Mouse (Mus musculus) midbrain, embryonic 14.5 days (tissue): ENCODE results near the gene Prpf31. TPM values are rescaled to one million over a fixed set of nuclear protein-coding genes. Genes with fewer than 3 reads are reported as not detected.
A peak's percentile ranks its signal among the peaks of the same experiment; 100 is the strongest.

ENCODE experiments used
- ATAC-seq: fragments of 200-750 bp; cut with Nextera tagmentation; 2 replicates; pipeline ENCODE4 v1.8.0; 2017; ENCODE audit warnings: moderate number of reproducible peaks, moderate library complexity; ENCODE audit not compliant: low FRiP score, low TSS enrichment
- DNase-seq: peaks from one replicate; pipeline ENCODE4 v3.0.0-alpha.2; 2015
- H3K27ac ChIP-seq: fragments of 300-500 bp; sonication (generic); replicated peaks from 2 replicates; pipeline ENCODE4 v1.5.1; 2014; ENCODE audit warnings: mild to moderate bottlenecking, low read depth, low read length, moderate library complexity
- H3K27me3 ChIP-seq: fragments of 300-500 bp; sonication (generic); 2 replicates; pipeline ENCODE4 v1.6.1; 2014; ENCODE audit warnings: low read length, control low read depth, mixed read lengths; ENCODE audit not compliant: control insufficient read depth, insufficient read depth
- H3K36me3 ChIP-seq: fragments of 300-500 bp; sonication (generic); 2 replicates; pipeline ENCODE4 v1.6.1; 2014; ENCODE audit warnings: low read length, control low read depth; ENCODE audit not compliant: control insufficient read depth, insufficient read depth
- H3K4me1 ChIP-seq: fragments of 300-500 bp; sonication (generic); 2 replicates; pipeline ENCODE4 v1.6.1; 2014; ENCODE audit warnings: mild to moderate bottlenecking, antibody characterized with exemption, low read length, control low read depth; ENCODE audit not compliant: control insufficient read depth, insufficient read depth
- H3K4me2 ChIP-seq: fragments of 300-500 bp; sonication (generic); 2 replicates; pipeline ENCODE4 v1.6.1; 2014; ENCODE audit warnings: mild to moderate bottlenecking, low read length, moderate library complexity
- H3K4me3 ChIP-seq: fragments of 300-500 bp; sonication (generic); replicated peaks from 2 replicates; pipeline ENCODE4 v1.5.1; 2014; ENCODE audit warnings: low read depth, low read length
- H3K9ac ChIP-seq: fragments of 300-500 bp; sonication (generic); replicated peaks from 2 replicates; pipeline ENCODE4 v1.6.1; 2014; ENCODE audit warnings: mild to moderate bottlenecking, low read length, moderate library complexity
- H3K9me3 ChIP-seq: fragments of 300-500 bp; sonication (generic); 2 replicates; pipeline ENCODE4 v1.6.1; 2016; ENCODE audit warnings: low read length, control low read depth, mixed read lengths; ENCODE audit not compliant: control insufficient read depth
- WGBS: fragments of 180-500 bp; shearing (Covaris S2); extraction: QIAGEN DNeasy Blood & Tissue Kit; methylation state at CpG from one replicate; pipeline ENCODE4 v1.1.7; 2014; 5-methylcytosine and 5-hydroxymethylcytosine counted together
- microRNA-seq: library from miRNA; unstranded; fragments of <30 nt; microRNA quantifications from one replicate; pipeline ENCODE4, GENCODE M21; 2016
- polyA plus RNA-seq: library from polyadenylated mRNA; unstranded; fragments of >200 nt; fragmentation: Nextera tagmentation; extraction: Ambion mirVana; gene quantifications from 2 replicates; pipeline ENCODE4 v1.2.1, GENCODE M21; 2014

Gene Prpf31
- polyA plus RNA-seq, 1 experiment from 2014 or later: 82.7 TPM

GRCm38 (mm10) chr7:3685400-3686187 lies 55.8 kb downstream of the Prpf31 start:
- 88% methylated on average over 31 of the region's 31 CpGs for WGBS
- H3K27me3 ChIP-seq: no peaks in the 10 kb centered on the region
- no peak for ATAC-seq
- H3K4me3 ChIP-seq: no peak overlapping the region
- peaks cover 40% of the 10 kb centered on the region for H3K36me3 ChIP-seq
- H3K9ac ChIP-seq: no peak overlapping the region
- no peaks in the 10 kb centered on the region for H3K9me3 ChIP-seq
- peaks cover 12% of the 10 kb centered on the region; the same call in 1 of the 2 replicates for H3K4me1 ChIP-seq
- DNase-seq: no peak
- no peak overlapping the region for H3K4me2 ChIP-seq
- peak overlapping the region; percentile 77; the same call in 1 of the 2 replicates for H3K27ac ChIP-seq

DNA sequence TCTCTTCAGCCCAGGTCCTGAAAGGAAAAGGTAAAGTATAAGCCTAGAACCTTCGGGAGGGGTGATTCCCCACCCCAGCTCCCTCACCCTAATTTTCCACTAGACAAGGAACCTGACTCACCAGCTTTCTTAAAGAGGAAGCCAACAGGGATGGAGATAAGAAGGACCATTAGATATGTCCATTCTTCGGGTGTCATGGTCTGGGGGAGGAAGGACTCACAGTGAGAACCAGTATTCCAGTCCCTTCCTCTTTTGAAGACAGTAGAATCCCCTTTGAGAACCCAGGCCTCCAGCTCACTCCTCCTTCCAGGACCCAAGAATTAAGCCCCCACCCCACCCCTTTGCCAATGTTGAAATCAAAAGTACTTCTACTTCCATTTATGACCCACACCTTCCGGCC lies 62.1 kb downstream of the Prpf31 start:
- Histone ChIP-seq H3K4me3 (peak overlapping the region; percentile 73), H3K9ac (peak overlapping the region; percentile 88), H3K27me3 (no peaks in the 10 kb centered on the region), H3K27ac (peak overlapping the region; percentile 92), H3K4me2 (peak overlapping the region; percentile 75), H3K4me1 (peaks cover 17% of the 10 kb centered on the region), H3K36me3 (peaks cover 23% of the 10 kb centered on the region), H3K9me3 (no peaks in the 10 kb centered on the region)
- 41% methylated on average over 3 of the region's 3 CpGs for WGBS
- no peak for DNase-seq
- ATAC-seq: no peak

Small RNAs within 50 kb of the gene (microRNA-seq; reads per million reads assigned to microRNA genes)
- gene Gm25100: not detected
- 5.7 reads per million, percentile 28 among the genes with 10 or more reads in this experiment for gene Mir3572

Other genes with a start within 250 kb of the Prpf31 start
- gene Cacng8, start 239.3 kb upstream of the Prpf31 start, polyA plus RNA-seq: 12.5 and 12.8 TPM in 2 replicates
- gene Cacng6, start 205.8 kb upstream of the Prpf31 start, polyA plus RNA-seq: 0.18 TPM in 1 of 2 replicates, not detected in the other
- gene Tarm1, start 127.4 kb upstream of the Prpf31 start, polyA plus RNA-seq: not detected in 2 replicates
- 0.26 and 0.63 TPM in 2 replicates for gene Oscar, start 13.8 kb upstream of the Prpf31 start, polyA plus RNA-seq
- gene Ndufa3, start 12.6 kb upstream of the Prpf31 start, polyA plus RNA-seq: 432 and 586 TPM in 2 replicates
- 30.4 and 38.5 TPM in 2 replicates for gene Tfpt, start 56 bp upstream of the Prpf31 start, polyA plus RNA-seq
- gene Cnot3, start 15.3 kb downstream of the Prpf31 start, polyA plus RNA-seq: 36.6 and 51.2 TPM in 2 replicates
- 10.6 TPM in 2 replicates for gene Leng1, start 35.9 kb downstream of the Prpf31 start, polyA plus RNA-seq
- gene Tmc4, start 47.6 kb downstream of the Prpf31 start, polyA plus RNA-seq: 3.0 and 3.2 TPM in 2 replicates
- gene Tsen34, start 62.9 kb downstream of the Prpf31 start, polyA plus RNA-seq: 232 and 277 TPM in 2 replicates
- gene Mboat7, start 63.5 kb downstream of the Prpf31 start, polyA plus RNA-seq: 70.6 and 70.7 TPM in 2 replicates
- gene Rps9, start 74.0 kb downstream of the Prpf31 start, polyA plus RNA-seq: 857 and 868 TPM in 2 replicates
- gene Pirb, start 90.4 kb downstream of the Prpf31 start, polyA plus RNA-seq: 0.11 and 0.34 TPM in 2 replicates
- gene Gm15448, start 195.7 kb downstream of the Prpf31 start, polyA plus RNA-seq: not detected in 2 replicates
- gene Pira2, start 215.1 kb downstream of the Prpf31 start, polyA plus RNA-seq: 0.12 TPM in 1 of 2 replicates, not detected in the other